Mouse (Mus musculus) right cerebral cortex, postnatal 36 days (tissue): ENCODE results near the gene Ppp2r5c.

ENCODE experiments used
- DNase-seq, 2 experiments: peaks; one replicate each; pipeline ENCODE4 v3.0.0; 2022; ENCODE audit warnings: low spot score in 2 of 2, mixed read lengths in 1 of 2

Ppp2r5c gene

GRCm38 (mm10) chr12:110511201-110511600 is 64.3 kb downstream of the Ppp2r5c start:
- no peak for DNase-seq

- DNase-seq, result no peak
Measured at GRCm38 (mm10) chr12:110511856-110512433, 65.0 kb downstream of the Ppp2r5c start.

GRCm38 (mm10) chr12:110512884-110513283 is 66.0 kb downstream of the Ppp2r5c start:
- no peak for DNase-seq

- no peak for DNase-seq
Measured at GRCm38 (mm10) chr12:110515676-110516075, 68.8 kb downstream of the Ppp2r5c start.

GRCm38 (mm10) chr12:110520236-110520987 is 73.5 kb downstream of the Ppp2r5c start:
- DNase-seq, result no peak

GRCm38 (mm10) chr12:110523526-110523925 is 76.6 kb downstream of the Ppp2r5c start:
- no peak for DNase-seq

GRCm38 (mm10) chr12:110532711-110533110 is 85.8 kb downstream of the Ppp2r5c start:
- no peak for DNase-seq

- DNase-seq, result no peak
Measured at GRCm38 (mm10) chr12:110533151-110533550, 86.2 kb downstream of the Ppp2r5c start.

- no peak for DNase-seq
Measured at GRCm38 (mm10) chr12:110533832-110534231, 86.9 kb downstream of the Ppp2r5c start.

- no peak for DNase-seq
Measured at GRCm38 (mm10) chr12:110535361-110535760, 88.4 kb downstream of the Ppp2r5c start.

GRCm38 (mm10) chr12:110537751-110538150 is 90.8 kb downstream of the Ppp2r5c start:
- DNase-seq, result no peak

- DNase-seq, result no peak
Measured at GRCm38 (mm10) chr12:110539346-110539745, 92.4 kb downstream of the Ppp2r5c start.

- no peak for DNase-seq
Measured at GRCm38 (mm10) chr12:110539798-110540197, 92.9 kb downstream of the Ppp2r5c start.

- DNase-seq, result no peak
Measured at GRCm38 (mm10) chr12:110540273-110540672, 93.4 kb downstream of the Ppp2r5c start.

- DNase-seq, result no peak
Measured at GRCm38 (mm10) chr12:110541001-110541400, 94.1 kb downstream of the Ppp2r5c start.

- no peak for DNase-seq
Measured at GRCm38 (mm10) chr12:110541528-110541927, 94.6 kb downstream of the Ppp2r5c start.

GRCm38 (mm10) chr12:110545040-110545701 is 98.3 kb downstream of the Ppp2r5c start:
- DNase-seq, result no peak

- DNase-seq, result no peak
Measured at GRCm38 (mm10) chr12:110547573-110547972, 100.7 kb downstream of the Ppp2r5c start.

GRCm38 (mm10) chr12:110549437-110550112 is 102.7 kb downstream of the Ppp2r5c start:
- no peak for DNase-seq

GRCm38 (mm10) chr12:110550364-110550763 is 103.4 kb downstream of the Ppp2r5c start:
- no peak for DNase-seq

- DNase-seq, result no peak
Measured at GRCm38 (mm10) chr12:110552113-110552512, 105.2 kb downstream of the Ppp2r5c start.

GRCm38 (mm10) chr12:110553362-110553761 is 106.4 kb downstream of the Ppp2r5c start:
- no peak for DNase-seq
